Mouse (Mus musculus) bone marrow macrophage, adult 2 months (primary cell): ENCODE measurements around the gene Atrn. TPM values are rescaled to one million over a fixed set of nuclear protein-coding genes. Genes with fewer than 3 reads are reported as not detected.

Experiments used
- H3K27ac ChIP-seq: 2 replicates; pipeline ENCODE4 v1.5.1; 2012; ENCODE audit warnings: low read depth, low read length; ENCODE audit not compliant: insufficient read depth
- H3K4me1 ChIP-seq: 2 replicates; pipeline ENCODE4 v1.6.1; 2012; ENCODE audit warnings: low read length; ENCODE audit not compliant: control insufficient read depth, insufficient read depth
- H3K4me3 ChIP-seq: 2 replicates; pipeline ENCODE4 v1.5.1; 2012; ENCODE audit warnings: mild to moderate bottlenecking, low read length, moderate library complexity; ENCODE audit not compliant: insufficient read depth
- CTCF ChIP-seq: IDR thresholded peaks from 2 replicates; pipeline ENCODE4 v1.5.1; 2012; ENCODE audit warnings: low read depth, mild to moderate bottlenecking, low read length, moderate library complexity
- POLR2A ChIP-seq: IDR thresholded peaks from 2 replicates; pipeline ENCODE4 v1.6.1; 2012; ENCODE audit warnings: mild to moderate bottlenecking, low read depth, low read length, borderline replicate concordance
- polyA plus RNA-seq: library from polyadenylated mRNA; stranded (reverse); fragments of >200 nt; gene quantifications from 2 replicates; pipeline ENCODE4 v1.2.4, GENCODE M21; 2012; ENCODE audit not compliant: missing spikeins, insufficient read depth, insufficient read length

Gene Atrn
- polyA plus RNA-seq, 1 experiment = 11.5 TPM

DNA sequence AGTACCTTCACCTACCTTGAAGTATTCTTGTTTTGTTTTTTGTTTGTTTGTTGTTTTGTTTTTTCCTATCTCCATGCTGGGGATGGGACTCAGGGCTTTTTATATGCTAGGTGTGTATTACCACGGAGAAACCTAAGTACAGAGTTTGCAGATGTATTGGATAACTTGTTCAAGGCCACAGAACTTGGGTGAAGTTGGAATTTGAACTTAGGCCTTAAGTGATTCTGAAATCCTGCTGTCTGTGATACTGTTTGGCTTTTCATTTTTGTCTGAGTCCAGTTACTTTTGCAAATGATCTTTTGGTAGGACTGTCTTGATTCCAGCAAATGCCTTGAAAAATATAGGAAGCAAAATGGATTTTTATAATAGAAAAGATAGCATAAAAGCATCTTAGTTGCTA lies 5.4 kb downstream of the Atrn start:
- Histone ChIP-seq H3K4me1 (peaks cover 6% of the 10 kb centered on the region), H3K27ac (no peak overlapping the region), H3K4me3 (no peak overlapping the region)
- TF ChIP-seq CTCF = no peak
- no peak for TF ChIP-seq POLR2A

DNA sequence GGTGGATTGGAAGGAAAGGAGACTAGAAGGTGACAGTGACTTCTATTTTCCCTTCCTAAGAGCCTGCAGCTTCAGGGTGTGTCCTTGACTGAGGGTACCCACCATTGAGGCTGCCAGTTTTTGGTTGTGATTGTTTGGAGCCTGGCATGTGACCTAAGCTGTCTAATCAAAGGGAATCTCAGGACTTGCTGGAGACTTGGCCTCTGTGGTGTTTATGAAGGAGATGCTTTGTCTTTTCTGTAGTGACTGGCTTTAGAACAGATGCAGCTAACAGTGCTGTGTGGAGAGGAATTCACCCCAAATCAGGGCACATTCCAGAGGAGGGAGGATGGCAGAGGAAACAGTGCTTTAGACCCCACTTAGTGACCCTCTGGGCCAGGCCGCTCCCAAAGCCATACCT lies 8.6 kb downstream of the Atrn start:
- TF ChIP-seq CTCF (no peak), POLR2A (no peak)
- H3K4me3 ChIP-seq = no peak overlapping the region
- no peak overlapping the region for H3K27ac ChIP-seq
- H3K4me1 ChIP-seq = peaks cover 3% of the 10 kb centered on the region; the same call in 1 of the 2 replicates

DNA sequence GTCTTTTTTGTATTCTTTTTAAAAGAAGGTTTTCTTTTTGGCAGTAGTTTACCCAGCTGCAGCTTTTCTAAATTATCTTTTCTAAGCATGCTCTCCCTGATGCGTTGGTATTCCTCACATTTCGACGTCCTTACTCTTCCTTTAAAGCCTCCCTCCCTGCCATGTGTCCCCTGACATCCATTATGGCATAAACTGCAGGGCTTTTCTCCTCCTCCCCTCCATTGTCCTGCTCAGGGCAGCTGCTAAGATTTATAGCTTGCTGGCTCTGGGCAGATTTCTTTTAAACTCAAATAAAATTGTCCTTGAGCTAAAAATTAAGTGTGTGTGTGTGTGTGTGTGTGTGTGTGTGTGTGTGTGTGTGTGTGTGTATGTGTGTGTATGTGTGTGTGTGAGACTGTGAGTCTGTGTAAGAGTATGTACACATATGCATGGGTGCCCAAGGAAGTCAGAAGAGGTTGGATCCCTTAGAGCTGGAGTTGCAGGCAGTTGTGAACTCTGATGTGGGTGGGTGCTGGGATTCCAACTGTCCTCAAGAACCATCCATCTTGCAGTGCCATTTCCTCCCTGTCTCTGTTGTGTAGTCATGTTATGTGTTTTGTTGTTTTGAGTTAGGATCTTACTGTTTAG lies 10.3 kb downstream of the Atrn start:
- H3K27ac ChIP-seq = no peak overlapping the region
- H3K4me1 ChIP-seq = peaks cover 9% of the 10 kb centered on the region
- no peak for TF ChIP-seq POLR2A
- no peak for TF ChIP-seq CTCF

DNA sequence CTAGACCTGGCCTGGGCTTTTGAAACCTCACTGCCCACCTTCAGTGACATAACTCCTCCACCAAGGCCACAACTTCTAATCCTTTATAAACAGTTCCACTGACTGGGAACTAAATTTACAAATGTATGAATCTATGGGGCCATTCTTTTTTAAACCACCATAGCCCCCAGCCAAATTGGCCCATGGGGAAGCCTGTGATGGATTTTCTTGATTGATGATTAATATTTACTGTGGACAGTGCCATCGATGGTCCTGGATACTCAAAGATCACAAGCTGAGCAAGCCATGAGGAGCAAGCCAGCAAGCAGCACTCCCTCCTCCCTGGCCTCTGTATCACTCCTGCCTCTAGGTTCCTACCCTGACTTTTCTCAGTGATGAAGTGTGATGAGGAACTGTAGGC lies 11.4 kb downstream of the Atrn start:
- TF ChIP-seq POLR2A (no peak), CTCF (no peak)
- Histone ChIP-seq H3K4me1 (peaks cover 9% of the 10 kb centered on the region), H3K4me3 (no peak overlapping the region), H3K27ac (no peak overlapping the region)

More for the DNA sequence above, 10.3 kb downstream of the Atrn start:
- H3K4me3 ChIP-seq = no peak overlapping the region

DNA sequence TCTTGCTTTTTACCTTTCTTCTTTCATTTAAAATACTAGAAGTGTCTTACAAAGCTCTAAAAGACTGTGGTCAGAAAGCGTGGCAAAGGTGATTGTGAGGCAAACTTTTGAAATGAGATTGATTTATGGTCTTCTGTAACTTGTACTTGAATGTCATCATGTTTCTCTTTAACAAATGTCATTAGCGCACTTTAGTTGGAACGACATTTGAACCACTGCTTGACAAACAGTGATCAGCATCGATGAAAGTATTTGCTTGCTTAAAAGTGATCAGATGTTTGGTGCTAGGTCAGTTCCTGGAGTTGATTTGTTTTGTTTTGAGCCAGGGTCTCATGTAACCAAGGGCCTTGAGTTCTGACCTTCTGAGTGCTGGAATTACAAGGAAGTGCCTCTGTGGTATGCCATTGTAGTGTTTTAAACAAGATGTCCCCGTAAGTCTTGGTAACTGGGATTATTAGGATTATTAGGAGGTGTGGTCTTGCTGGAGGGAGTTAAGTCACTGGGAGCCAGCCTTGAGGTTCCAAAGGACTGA lies 12.8 kb downstream of the Atrn start:
- TF ChIP-seq CTCF (no peak), POLR2A (no peak)
- H3K4me1 ChIP-seq = peaks cover 9% of the 10 kb centered on the region
- no peak overlapping the region for H3K27ac ChIP-seq
- H3K4me3 ChIP-seq = no peak overlapping the region

DNA sequence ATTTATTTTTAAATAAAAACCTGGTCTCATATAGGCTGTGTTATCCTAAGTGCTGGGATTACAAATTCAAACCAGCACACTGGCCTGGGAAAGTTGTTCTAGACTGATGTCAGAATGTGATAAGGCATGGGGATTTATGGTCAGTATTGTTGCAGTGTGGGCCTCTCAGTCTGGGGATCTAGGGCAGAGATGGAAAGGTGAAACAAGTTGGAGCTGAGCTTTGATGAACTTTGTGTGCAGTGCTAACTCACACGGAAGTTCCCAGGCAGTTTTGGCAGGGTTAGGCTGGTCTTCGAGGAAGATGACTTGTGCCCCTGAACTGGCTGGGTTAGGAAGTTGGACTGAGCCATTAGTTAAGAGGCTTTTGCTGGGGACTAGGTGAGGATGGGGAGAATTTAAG lies 18.7 kb downstream of the Atrn start:
- Histone ChIP-seq H3K4me3 (no peak overlapping the region), H3K4me1 (peaks cover 6% of the 10 kb centered on the region), H3K27ac (no peak overlapping the region)
- TF ChIP-seq CTCF (no peak), POLR2A (no peak)

DNA sequence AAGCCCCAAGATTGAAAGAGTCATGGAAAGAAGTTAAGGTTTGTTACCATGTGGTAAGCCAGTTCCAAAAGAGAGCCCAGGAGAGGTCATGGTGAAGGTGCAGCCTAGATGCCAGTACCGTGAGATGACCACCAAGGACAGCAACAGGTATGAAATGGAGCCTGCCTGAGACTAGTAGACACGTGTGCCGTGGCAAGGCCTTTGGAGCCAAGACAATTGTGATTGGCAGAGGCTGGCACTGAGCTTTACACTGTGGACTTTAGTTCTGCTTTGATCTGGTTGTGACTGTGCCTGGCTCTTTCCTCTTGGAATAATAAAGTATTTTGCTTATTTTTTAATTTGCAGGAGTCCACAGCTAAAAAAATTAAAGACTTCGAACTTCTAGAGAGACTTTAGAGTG lies 21.7 kb downstream of the Atrn start:
- H3K4me1 ChIP-seq = peaks cover 11% of the 10 kb centered on the region
- TF ChIP-seq POLR2A = no peak
- TF ChIP-seq CTCF = no peak
- H3K4me3 ChIP-seq = no peak overlapping the region
- no peak overlapping the region for H3K27ac ChIP-seq

DNA sequence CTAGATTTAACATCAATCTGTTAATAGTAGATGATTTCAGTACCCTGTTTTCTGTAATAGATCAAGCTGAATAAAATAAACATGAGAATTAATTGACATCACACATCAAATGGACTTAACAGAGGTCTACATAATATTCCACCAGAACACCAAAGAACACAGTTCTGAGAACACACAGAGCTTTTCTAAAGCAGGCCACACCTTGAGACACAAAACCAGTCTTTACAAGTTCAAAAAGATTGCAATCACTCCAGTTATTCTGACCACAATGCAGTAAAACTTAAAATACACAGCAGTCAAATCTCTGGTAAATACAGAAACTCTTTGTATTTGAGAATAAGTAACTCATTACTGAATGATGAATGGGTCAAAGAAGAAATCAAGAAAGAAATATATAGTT lies 22.2 kb downstream of the Atrn start:
- TF ChIP-seq POLR2A (no peak), CTCF (no peak)
- H3K4me3 ChIP-seq = no peak overlapping the region
- peaks cover 12% of the 10 kb centered on the region for H3K4me1 ChIP-seq
- H3K27ac ChIP-seq = no peak overlapping the region

DNA sequence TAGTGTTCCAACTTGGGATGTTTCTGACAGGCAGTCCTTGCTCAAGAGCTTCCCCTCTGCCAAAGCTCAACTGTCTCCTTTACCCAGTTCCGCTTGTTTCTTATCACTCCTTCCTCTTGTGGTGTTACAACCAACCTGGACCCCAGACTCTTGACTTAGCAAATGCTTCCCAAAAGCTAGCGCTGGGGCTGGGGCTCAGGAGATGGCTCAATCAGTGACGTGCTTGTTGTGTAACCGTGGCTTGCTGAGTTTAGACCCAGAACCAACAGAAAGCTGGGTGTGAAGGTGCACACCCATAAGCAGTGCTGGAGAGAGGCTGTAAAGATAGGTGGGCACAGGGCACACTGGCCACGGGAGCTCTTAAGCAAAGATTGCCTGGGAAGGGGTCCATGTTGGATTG lies 23.7 kb downstream of the Atrn start:
- Histone ChIP-seq H3K4me1 (peaks cover 12% of the 10 kb centered on the region), H3K27ac (no peak overlapping the region), H3K4me3 (no peak overlapping the region)
- TF ChIP-seq POLR2A (no peak), CTCF (no peak)

DNA sequence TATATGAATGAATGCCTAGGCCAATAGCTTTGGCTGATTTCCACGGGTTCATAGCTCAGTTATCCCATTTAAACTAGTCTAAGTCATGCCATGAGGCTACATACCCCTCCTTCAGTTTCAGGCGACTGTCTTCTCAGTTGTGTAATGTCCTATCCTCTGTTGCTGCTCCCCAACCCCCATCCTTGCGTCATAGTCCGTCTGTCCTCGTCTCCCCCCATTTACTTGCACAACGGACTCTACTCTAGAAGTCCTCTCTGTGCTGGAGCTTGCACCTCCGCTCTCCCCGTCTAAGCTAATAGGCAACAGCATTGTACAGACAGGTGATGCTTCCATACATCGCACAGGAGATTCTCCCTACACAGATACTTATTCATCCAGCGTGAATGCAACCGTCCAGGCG lies 26.6 kb downstream of the Atrn start:
- Histone ChIP-seq H3K4me1 (peaks cover 12% of the 10 kb centered on the region), H3K27ac (no peak overlapping the region), H3K4me3 (no peak overlapping the region)
- no peak for TF ChIP-seq POLR2A
- no peak for TF ChIP-seq CTCF
